Mouse (Mus musculus): Measurements from ENCODE around the gene Ccdc40.

DNA sequence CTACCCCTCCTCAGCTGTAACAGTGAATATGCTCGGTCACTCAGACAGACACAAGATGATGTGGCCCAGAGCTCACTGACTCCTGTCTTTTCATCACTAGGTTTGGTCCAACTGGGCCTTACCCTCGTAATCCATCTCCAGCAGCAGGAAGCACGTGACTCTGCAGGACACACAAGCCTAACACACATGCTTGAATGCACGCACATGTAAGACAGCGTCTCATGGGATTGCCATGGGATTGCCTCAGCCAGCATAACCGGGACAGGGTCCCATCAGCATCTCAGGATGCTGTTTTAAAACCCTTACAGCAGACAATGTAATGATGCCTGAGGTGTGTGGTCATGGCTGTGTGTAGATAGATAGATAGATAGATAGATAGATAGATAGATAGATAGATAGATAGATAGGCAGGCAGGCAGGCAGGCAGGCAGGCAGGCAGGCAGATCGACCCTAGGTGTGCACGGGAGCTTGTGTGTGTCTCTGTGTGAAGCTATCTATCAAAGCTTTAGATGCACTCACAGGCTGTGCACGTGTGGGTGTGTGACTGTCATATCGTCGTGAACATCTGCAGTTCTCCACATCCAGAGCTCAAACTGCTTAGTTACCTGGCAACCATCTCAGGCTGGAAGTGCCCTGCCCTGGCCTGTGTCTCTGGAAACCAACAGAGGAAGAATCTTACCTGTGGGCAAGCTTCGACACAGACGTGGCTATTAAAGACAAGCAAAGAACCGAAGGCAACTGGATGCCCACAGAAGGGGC lies 47.4 kb upstream of the Ccdc40 start:
- TF ChIP-seq POLR2A (IDR thresholded peaks at IDR 0.05; ENCODE audit: borderline replicate concordance, low read depth, low read length) = no peak
- no peak for TF ChIP-seq CTCF (IDR thresholded peaks at IDR 0.05; ENCODE audit: low read depth, low read length)

All from bone marrow macrophage, adult 2 months (primary cell).